Mouse (Mus musculus) right cerebral cortex, adult 18-20 months (tissue): ENCODE measurements around the gene Sphkap.

Experiments used
- DNase-seq: peaks from one replicate; pipeline ENCODE4 v3.0.0; 2022; ENCODE audit warnings: mixed read lengths

The Sphkap gene

GRCm38 (mm10) chr1:83285866-83286265, 122.1 kb downstream of the Sphkap start:
- no peak for DNase-seq

GRCm38 (mm10) chr1:83277044-83277443, 131.0 kb downstream of the Sphkap start:
- DNase-seq: peak; percentile 77

GRCm38 (mm10) chr1:83276637-83277036, 131.4 kb downstream of the Sphkap start:
- DNase-seq: no peak

DNA sequence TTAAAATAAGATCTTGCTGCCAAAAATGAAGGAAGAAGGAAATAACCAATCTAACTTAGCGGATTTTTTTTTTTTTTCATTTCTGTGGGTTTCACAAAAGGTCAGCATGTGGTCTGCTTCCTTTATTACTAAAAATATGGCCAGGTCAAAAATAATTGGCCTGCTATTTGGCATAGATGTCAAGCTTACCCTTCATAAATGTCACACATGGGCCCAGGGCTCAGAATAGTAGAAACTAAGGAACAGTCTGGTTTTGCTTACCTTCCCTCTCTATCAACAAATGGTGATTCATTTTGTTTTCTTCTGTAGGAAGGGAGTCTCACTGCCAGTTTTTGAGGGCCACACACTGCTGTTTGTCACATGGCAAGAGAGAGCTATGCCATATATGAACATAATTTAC, 156.3 kb downstream of the Sphkap start:
- DNase-seq: no peak

DNA sequence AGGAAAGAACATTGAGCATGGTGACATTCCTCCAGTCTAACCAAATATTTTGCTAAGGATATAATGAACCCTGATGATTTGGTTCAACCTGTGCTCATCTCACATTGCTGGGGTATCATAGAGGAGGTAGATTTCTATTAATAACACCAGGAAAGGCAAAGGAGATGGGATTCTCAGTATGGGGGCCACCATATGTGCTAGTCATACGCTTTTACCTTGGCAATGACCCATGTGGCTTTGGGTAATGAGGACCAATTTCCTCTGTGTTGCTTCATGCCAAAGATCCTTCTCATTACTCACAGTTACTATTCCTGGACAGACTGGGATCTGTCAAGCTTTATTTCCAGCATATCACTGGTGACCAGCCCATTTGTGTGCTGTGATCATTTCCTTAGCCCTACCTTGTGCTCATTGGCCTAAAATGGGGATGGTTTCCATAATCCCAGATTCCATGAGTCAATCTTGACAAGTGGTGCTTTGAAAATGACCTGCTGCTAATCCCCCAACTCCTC, 159.7 kb downstream of the Sphkap start:
- DNase-seq: no peak

GRCm38 (mm10) chr1:83227946-83228345, 180.1 kb downstream of the Sphkap start:
- DNase-seq: no peak

DNA sequence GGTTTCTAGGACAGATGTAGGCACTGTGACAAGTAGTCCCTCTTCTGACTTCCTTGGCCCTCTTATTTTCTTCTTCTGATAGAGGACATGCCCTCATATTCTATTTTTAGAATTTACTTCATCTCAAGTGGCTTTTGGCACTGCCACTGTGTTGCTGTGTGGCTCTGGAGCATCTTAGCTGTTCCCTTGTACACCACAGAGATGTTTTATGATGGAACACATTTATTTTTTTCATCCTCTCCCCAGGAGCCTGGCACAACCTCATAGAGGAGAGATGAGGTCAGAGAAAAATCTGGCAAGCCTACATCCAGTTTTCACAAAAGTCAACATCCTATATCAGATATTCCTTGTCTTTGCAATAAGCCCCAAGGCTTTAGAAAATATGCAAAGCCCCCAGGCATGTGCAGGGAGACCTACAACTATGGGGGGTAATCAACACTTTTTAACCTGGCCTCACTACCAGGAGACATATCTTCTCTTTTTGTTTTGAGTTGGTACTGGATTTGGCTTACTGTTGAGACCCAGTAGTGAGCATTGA, 183.5 kb downstream of the Sphkap start:
- no peak for DNase-seq

DNA sequence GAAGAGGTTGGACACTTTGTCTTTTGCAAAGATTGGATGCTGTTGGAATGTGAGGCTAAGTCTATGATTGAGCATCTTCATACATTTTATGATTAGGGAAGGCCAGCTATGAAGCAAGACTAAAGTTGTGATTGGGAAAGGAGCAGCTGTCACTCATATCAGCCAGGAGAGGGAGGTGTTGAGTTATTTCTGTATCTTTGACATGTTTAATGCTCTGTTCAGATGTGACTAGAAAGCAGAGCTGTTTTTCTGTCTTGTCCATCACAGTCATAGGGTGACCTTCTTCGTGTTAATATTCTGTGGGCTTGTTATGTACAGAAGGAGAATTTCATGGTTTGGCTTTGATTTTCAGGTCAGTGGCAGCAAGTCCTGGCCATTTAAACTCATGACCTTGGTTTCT, 184.9 kb downstream of the Sphkap start:
- no peak for DNase-seq

GRCm38 (mm10) chr1:83218260-83218659, 189.7 kb downstream of the Sphkap start:
- DNase-seq: peak; percentile 26

- DNase-seq: no peak
These were observed 198.0 kb downstream of the Sphkap start for GRCm38 (mm10) chr1:83209981-83210380.
